Mouse (Mus musculus) MEL (cell line): ENCODE data around the gene Frmd4a. TPM values are rescaled to one million over a fixed set of nuclear protein-coding genes. Genes with fewer than 3 reads are reported as not detected.

Source experiments
- DNase-seq: peaks from one replicate; pipeline ENCODE4 v3.0.0; 2011; ENCODE audit warnings: low read depth, low spot score
- H3K27ac ChIP-seq: 2 replicates; pipeline ENCODE4 v1.5.1; 2012; ENCODE audit warnings: low read depth, mild to moderate bottlenecking, control low read depth, low read length, moderate library complexity; ENCODE audit not compliant: control insufficient read depth
- H3K27me3 ChIP-seq, 2 experiments: fragments of 150-350 bp in 1 of 2; sonication (generic) in 1 of 2; 2 replicates each; pipeline ENCODE4 v1.6.1; 2012; ENCODE audit warnings: low read length in 2 of 2, mild to moderate bottlenecking in 2 of 2, improper control_type of control experiment in 1 of 2, moderate library complexity in 1 of 2; ENCODE audit not compliant: insufficient read depth in 2 of 2, control insufficient read depth in 1 of 2
- H3K36me3 ChIP-seq, 2 experiments: 2 replicates each; pipeline ENCODE4 v1.6.1; 2012 to 2014; ENCODE audit warnings: low read length in 2 of 2, improper control_type of control experiment in 1 of 2, inconsistent platforms in 1 of 2, mild to moderate bottlenecking in 1 of 2; ENCODE audit not compliant: insufficient read depth in 2 of 2, control insufficient read depth in 1 of 2
- H3K4me1 ChIP-seq, 2 experiments: fragments of 150-350 bp in 1 of 2; sonication (generic) in 1 of 2; 2 replicates each; pipeline ENCODE4 v1.6.1; 2012; ENCODE audit warnings: low read length in 2 of 2, improper control_type of control experiment in 1 of 2, mild to moderate bottlenecking in 1 of 2; ENCODE audit not compliant: insufficient read depth in 2 of 2, control insufficient read depth in 1 of 2
- H3K4me3 ChIP-seq, 2 experiments: fragments of 150-350 bp in 1 of 2; sonication (generic) in 1 of 2; 2 replicates each; pipeline ENCODE4 v1.5.1; 2012; ENCODE audit warnings: low read depth in 2 of 2, low read length in 2 of 2, mild to moderate bottlenecking in 2 of 2, moderate library complexity in 2 of 2, control low read depth in 1 of 2, improper control_type of control experiment in 1 of 2; ENCODE audit not compliant: control insufficient read depth in 1 of 2, insufficient read depth in 1 of 2
- H3K79me2 ChIP-seq: 2 replicates; pipeline ENCODE4 v1.6.1; 2012; ENCODE audit warnings: mild to moderate bottlenecking, low read length, moderate library complexity; ENCODE audit not compliant: control insufficient read depth, poor library complexity, insufficient read depth
- H3K9ac ChIP-seq: 2 replicates; pipeline ENCODE4 v1.6.1; 2012; ENCODE audit warnings: low read depth, mild to moderate bottlenecking, control low read depth, low read length, moderate library complexity; ENCODE audit not compliant: control insufficient read depth, poor library complexity, severe bottlenecking
- H3K9me3 ChIP-seq: fragments of 150-350 bp; sonication (generic); replicated peaks from 2 replicates; pipeline ENCODE4 v1.6.1; 2012; ENCODE audit warnings: mild to moderate bottlenecking, low read length, improper control_type of control experiment, moderate library complexity; ENCODE audit not compliant: insufficient read depth
- CHD1 ChIP-seq: IDR thresholded peaks from 2 replicates; pipeline ENCODE4 v1.6.1; 2012; ENCODE audit warnings: low read depth, mild to moderate bottlenecking, inconsistent platforms, low read length, improper control_type of control experiment
- CHD2 ChIP-seq: IDR thresholded peaks from 2 replicates; pipeline ENCODE4 v1.6.1; 2011; ENCODE audit warnings: low read length, improper control_type of control experiment
- CTCF ChIP-seq, 3 experiments: IDR thresholded peaks in 2 of 3; conservative IDR thresholded peaks in 1 of 3; 2 replicates each; pipeline ENCODE4 v1.5.1; 2011 to 2012; ENCODE audit warnings: low read length in 3 of 3, low read depth in 2 of 3, mild to moderate bottlenecking in 2 of 3, improper control_type of control experiment in 1 of 3, inconsistent platforms in 1 of 3, mixed read lengths in 1 of 3, moderate library complexity in 1 of 3; ENCODE audit not compliant: control insufficient read depth in 1 of 3, insufficient read depth in 1 of 3, poor library complexity in 1 of 3, severe bottlenecking in 1 of 3
- ELF1 ChIP-seq: IDR thresholded peaks from 2 replicates; pipeline ENCODE4 v1.6.1; 2014; ENCODE audit warnings: low read depth, mild to moderate bottlenecking, inconsistent platforms, low read length, improper control_type of control experiment, moderate library complexity
- GABPA ChIP-seq: IDR thresholded peaks from 2 replicates; pipeline ENCODE4 v1.6.1; 2012; ENCODE audit warnings: low read depth, mild to moderate bottlenecking, inconsistent platforms, low read length, improper control_type of control experiment, moderate library complexity
- GATA1 ChIP-seq: IDR thresholded peaks from 2 replicates; pipeline ENCODE4 v1.6.1; 2011; ENCODE audit warnings: low read depth, low read length, improper control_type of control experiment
- KAT2A ChIP-seq: conservative IDR thresholded peaks from 2 replicates; pipeline ENCODE4 v1.6.1; 2012; ENCODE audit warnings: low read depth, low read length, improper control_type of control experiment, inconsistent platforms
- MAFK ChIP-seq: IDR thresholded peaks from 2 replicates; pipeline ENCODE4 v1.6.1; 2011; ENCODE audit warnings: low read depth, mild to moderate bottlenecking, low read length, improper control_type of control experiment, borderline replicate concordance
- MEF2A ChIP-seq: IDR thresholded peaks from 2 replicates; pipeline ENCODE4 v1.6.1; 2014; ENCODE audit warnings: low read depth, mild to moderate bottlenecking, inconsistent platforms, low read length, improper control_type of control experiment; ENCODE audit not compliant: poor library complexity, insufficient replicate concordance, severe bottlenecking; ENCODE audit errors: extremely low read depth
- NELFE ChIP-seq: IDR thresholded peaks from 2 replicates; pipeline ENCODE4 v1.6.1; 2011; ENCODE audit warnings: low read depth, low read length, improper control_type of control experiment
- NRF1 ChIP-seq: IDR thresholded peaks from 2 replicates; pipeline ENCODE4 v1.6.1; 2014; ENCODE audit warnings: low read depth, mild to moderate bottlenecking, inconsistent platforms, low read length, improper control_type of control experiment, moderate library complexity; ENCODE audit not compliant: poor library complexity, insufficient read depth, severe bottlenecking
- POLR2A ChIP-seq, 2 experiments: IDR thresholded peaks; 2 replicates each; pipeline ENCODE4 v1.6.1; 2011 to 2012; ENCODE audit warnings: low read length in 2 of 2, mild to moderate bottlenecking in 2 of 2, control low read depth in 1 of 2, improper control_type of control experiment in 1 of 2, low read depth in 1 of 2, moderate library complexity in 1 of 2; ENCODE audit not compliant: control insufficient read depth in 1 of 2, insufficient read depth in 1 of 2, poor library complexity in 1 of 2
- POLR2AphosphoS2 ChIP-seq: IDR thresholded peaks from 2 replicates; pipeline ENCODE4 v1.6.1; 2011; ENCODE audit warnings: low read length, improper control_type of control experiment
- SIN3A ChIP-seq: IDR thresholded peaks from 2 replicates; pipeline ENCODE4 v1.6.1; 2012; ENCODE audit warnings: low read length, improper control_type of control experiment, inconsistent platforms
- TBP ChIP-seq: IDR thresholded peaks from 2 replicates; pipeline ENCODE4 v1.8.0; 2011; ENCODE audit warnings: low read depth, low read length, improper control_type of control experiment
- UBTF ChIP-seq: IDR thresholded peaks from 2 replicates; pipeline ENCODE4 v1.6.1; 2012; ENCODE audit warnings: low read depth, mild to moderate bottlenecking, inconsistent platforms, low read length, improper control_type of control experiment, moderate library complexity, borderline replicate concordance; ENCODE audit not compliant: insufficient read depth
- USF1 ChIP-seq: IDR thresholded peaks from 2 replicates; pipeline ENCODE4 v1.6.1; 2014; ENCODE audit warnings: low read depth, mild to moderate bottlenecking, inconsistent platforms, low read length, improper control_type of control experiment, moderate library complexity
- USF2 ChIP-seq, 2 experiments: IDR thresholded peaks; 2 replicates each; pipeline ENCODE4 v1.6.1; 2011 to 2012; ENCODE audit warnings: improper control_type of control experiment in 2 of 2, low read length in 2 of 2, borderline replicate concordance in 1 of 2, inconsistent platforms in 1 of 2, low read depth in 1 of 2, mild to moderate bottlenecking in 1 of 2; ENCODE audit not compliant: insufficient read depth in 1 of 2
- ZC3H11A ChIP-seq: IDR thresholded peaks from 2 replicates; pipeline ENCODE4 v1.6.1; 2012; ENCODE audit warnings: low read depth, mild to moderate bottlenecking, inconsistent platforms, low read length, improper control_type of control experiment
- ZMIZ1 ChIP-seq: IDR thresholded peaks from 2 replicates; pipeline ENCODE4 v1.6.1; 2012; ENCODE audit warnings: low read depth, mild to moderate bottlenecking, inconsistent platforms, low read length, improper control_type of control experiment, moderate library complexity
- ZNF384 ChIP-seq: IDR thresholded peaks from 2 replicates; pipeline ENCODE4 v1.6.1; 2012; ENCODE audit warnings: low read depth, mild to moderate bottlenecking, inconsistent platforms, low read length, improper control_type of control experiment
- polyA plus RNA-seq, 2 experiments: library from polyadenylated mRNA; stranded (reverse) in 1 of 2; unstranded in 1 of 2; fragments of >175 nt in 1 of 2; fragments of >200 nt in 1 of 2; gene quantifications; 2 replicates each; pipeline versions ENCODE4 v1.2.1 to v1.2.4; 2012; ENCODE audit warnings: low replicate concordance in 2 of 2, low read depth in 1 of 2; ENCODE audit not compliant: insufficient read length in 2 of 2, insufficient read depth in 1 of 2, missing spikeins in 1 of 2
- total RNA-seq: library from RNA; depleted of rRNA; stranded (reverse); fragments of 300-350 nt; gene quantifications from 2 replicates; pipeline ENCODE4 v1.2.3, GENCODE M21; 2012

Frmd4a gene
- total and polyA plus RNA-seq, 3 experiments = 6.4 to 14.4 TPM; not detected in 1

DNA sequence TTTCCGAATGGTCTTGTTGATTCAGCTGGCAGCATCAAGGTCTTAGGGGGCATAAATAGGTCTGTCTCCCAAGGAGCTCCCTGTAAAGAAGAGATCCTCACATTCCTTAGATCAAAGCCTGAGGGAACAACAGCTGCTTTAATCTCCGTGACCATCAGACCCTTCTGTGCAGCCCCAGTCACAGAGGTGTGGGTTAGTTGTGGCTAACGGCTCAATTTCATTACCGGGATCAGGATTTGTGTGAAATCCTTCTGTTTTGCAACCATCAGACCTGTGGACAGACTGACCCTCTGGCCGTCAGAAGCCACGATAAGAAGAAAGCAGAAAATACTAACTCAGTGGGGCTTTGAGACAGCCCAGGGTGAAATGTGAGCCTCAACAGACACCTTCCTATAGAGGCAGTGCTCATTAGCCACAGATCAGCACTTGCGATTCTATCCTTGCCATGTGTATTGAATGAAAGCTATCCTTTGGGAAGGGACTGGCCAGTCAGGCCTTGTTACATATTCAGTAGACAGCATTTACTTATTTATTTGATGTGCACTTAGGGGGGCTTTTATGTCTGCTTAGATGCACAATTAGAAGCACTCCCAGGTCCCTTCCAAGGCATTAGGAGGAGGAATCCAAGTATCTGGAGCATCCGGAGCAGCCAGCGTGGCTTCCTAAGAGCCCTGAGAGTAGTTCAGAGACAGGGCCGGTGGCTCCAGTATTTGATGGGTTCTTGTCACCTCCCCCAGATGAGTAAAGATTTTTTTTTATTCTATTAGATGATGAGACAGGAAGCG lies 524.5 kb downstream of the Frmd4a start:
- no peak overlapping the region for H3K27ac ChIP-seq
- H3K36me3 ChIP-seq = peaks cover 0 to 4% of the 10 kb centered on the region in 2 experiments; a peak in 2 of 4 replicates
- no peaks in the 10 kb centered on the region for H3K79me2 ChIP-seq
- H3K9me3 ChIP-seq = no peaks in the 10 kb centered on the region
- H3K4me3 ChIP-seq = no peak overlapping the region
- DNase-seq = no peak
- no peaks in the 10 kb centered on the region for H3K27me3 ChIP-seq
- peaks cover 11% of the 10 kb centered on the region in 2 experiments for H3K4me1 ChIP-seq
- TF ChIP-seq SIN3A (no peak), CTCF (IDR thresholded peaks at IDR 0.05 in 2 of 3, conservative IDR thresholded peaks at IDR 0.05 in 1 of 3; ENCODE audit: control insufficient read depth in 1 of 3, insufficient read depth in 1 of 3, low read depth in 2 of 3, low read length in 3 of 3, poor library complexity in 1 of 3, severe bottlenecking in 1 of 3) (no peak), ZMIZ1 (no peak), UBTF (no peak), CHD2 (no peak), TBP (no peak), NRF1 (no peak), ZNF384 (no peak), USF1 (no peak)
- TF ChIP-seq, all 39 proteins: peak for 0
- no peak overlapping the region for H3K9ac ChIP-seq

DNA sequence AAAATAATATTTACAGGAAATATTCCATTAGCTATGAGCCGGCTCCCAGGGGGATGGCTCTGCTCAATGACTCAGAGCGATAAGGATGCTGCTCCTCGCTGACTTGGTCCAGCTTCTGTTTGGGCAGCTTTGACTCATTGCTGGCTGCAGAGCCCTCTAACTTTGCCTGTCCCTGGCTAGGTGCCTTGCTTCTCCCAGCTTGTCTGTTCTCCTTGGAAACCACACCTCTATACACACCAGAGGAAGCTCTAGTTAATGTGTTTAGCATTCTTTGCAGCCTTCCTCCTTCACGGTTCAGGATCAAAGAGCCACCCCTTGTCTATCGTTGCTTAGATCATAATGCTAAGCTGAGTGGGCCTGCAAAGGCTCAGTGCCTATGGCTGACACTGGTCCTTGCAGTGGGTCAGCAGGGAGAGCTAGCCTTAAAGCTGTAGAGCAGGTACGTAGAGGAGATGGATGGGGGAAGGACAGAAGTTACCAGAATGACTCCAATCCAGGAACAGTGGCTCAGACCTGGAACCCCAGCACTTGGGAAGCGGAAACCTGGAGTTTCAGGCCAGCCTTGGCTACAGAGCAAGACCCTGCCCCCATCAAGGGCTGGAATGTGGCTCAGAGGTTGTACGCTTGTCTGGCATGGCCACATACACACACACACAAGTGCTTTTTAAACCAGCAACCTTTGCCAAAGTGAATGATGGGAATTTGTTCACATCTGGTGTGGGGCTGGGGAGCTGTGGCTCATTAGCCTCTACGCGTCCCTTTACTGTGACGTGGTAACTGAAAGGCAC lies 525.3 kb downstream of the Frmd4a start:
- TF ChIP-seq MAFK (no peak), GABPA (no peak), KAT2A (no peak), GATA1 (no peak), POLR2AphosphoS2 (no peak), USF2 (IDR thresholded peaks at IDR 0.05; ENCODE audit: borderline replicate concordance in 1 of 2, insufficient read depth in 1 of 2, low read depth in 1 of 2, low read length in 2 of 2) (no peak), MEF2A (no peak), ELF1 (no peak), CHD1 (no peak), NELFE (no peak), POLR2A (IDR thresholded peaks at IDR 0.05; ENCODE audit: control insufficient read depth in 1 of 2, insufficient read depth in 1 of 2, low read depth in 1 of 2, low read length in 2 of 2, poor library complexity in 1 of 2) (no peak), ZC3H11A (no peak)
- Histone ChIP-seq H3K4me1 (peaks cover 11% of the 10 kb centered on the region in 2 experiments), H3K27ac (no peak overlapping the region), H3K79me2 (no peaks in the 10 kb centered on the region), H3K9me3 (no peaks in the 10 kb centered on the region), H3K27me3 (no peaks in the 10 kb centered on the region), H3K36me3 (peaks cover 0 to 4% of the 10 kb centered on the region in 2 experiments; a peak in 2 of 4 replicates), H3K9ac (no peak overlapping the region), H3K4me3 (no peak overlapping the region)
- no peak for DNase-seq
